Comparison of ENCODE assay signal across 21 mouse cellular contexts in the genomic region with DNA sequence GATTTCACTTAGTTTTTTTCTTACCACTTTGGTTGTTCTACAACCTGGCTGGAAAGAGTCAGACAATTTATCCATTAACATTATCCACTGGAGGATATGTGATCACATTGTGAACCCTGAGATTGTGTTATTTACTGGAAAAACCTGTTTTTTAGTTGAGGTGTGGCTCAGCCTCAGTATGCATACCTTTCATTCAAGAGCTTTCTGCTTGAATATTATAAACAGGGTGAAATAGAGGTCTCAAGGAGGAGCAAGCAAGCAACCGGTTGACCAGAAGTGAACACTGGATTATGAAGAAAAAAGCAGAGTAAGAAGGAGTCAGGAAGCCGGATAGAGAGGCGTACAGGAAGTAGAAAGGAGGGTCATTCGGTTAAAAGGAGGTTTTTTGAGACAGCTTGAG. TPM values are rescaled to one million over a fixed set of nuclear protein-coding genes. Genes with fewer than 3 reads are reported as not detected.
DNase-seq lines count a peak whose midpoint lies in the region; ATAC-seq and TF ChIP-seq lines count a peak whose summit lies in the region.
"Had no signal": no experiment of that assay in that cellular context is flagged by ENCODE, and none has a peak within 500 bp of the region (broad histone marks: within the 10 kb centered on the region; RNA-seq: fewer than 3 reads in every experiment).

No protein-coding gene starts in this region.

- peaks cover 6% of the 10 kb centered on the region for H3K4me1 ChIP-seq in embryonic facial prominence, embryonic 11.5 days (ENCODE audit: control insufficient read depth, insufficient read depth, low read length)
- H3K4me1 ChIP-seq in embryonic facial prominence, embryonic 10.5 days = peaks cover 22% of the 10 kb centered on the region
- H3K4me1 ChIP-seq in stomach, embryonic 15.5 days = peaks cover 16% of the 10 kb centered on the region; the same call in 1 of the 2 replicates
- no peaks in the 10 kb centered on the region for H3K4me1 ChIP-seq in stomach, postnatal 0 days (replicated peaks; ENCODE audit: control insufficient read depth, insufficient read depth)
- peaks cover 9% of the 10 kb centered on the region; the same call in 1 of the 2 replicates for H3K4me1 ChIP-seq in stomach, embryonic 16.5 days (ENCODE audit: control insufficient read depth, insufficient read depth, low read length)
- peaks cover 15% of the 10 kb centered on the region for H3K4me1 ChIP-seq in forebrain, embryonic 16.5 days (replicated peaks; ENCODE audit: control insufficient read depth, insufficient read depth, low read length)

- TF ChIP-seq EP300 in stomach, postnatal 0 days (optimal IDR thresholded peaks at IDR 0.05) = no peak

- TF ChIP-seq CTCF in layer of hippocampus, adult 2 months (conservative IDR thresholded peaks at IDR 0.05) = no peak
- TF ChIP-seq CTCF in stomach, postnatal 0 days (IDR thresholded peaks at IDR 0.05; ENCODE audit: low read depth) = no peak

- no peak for ATAC-seq in embryonic facial prominence, embryonic 11.5 days (replicated peaks; ENCODE audit: insufficient number of reproducible peaks, low FRiP score, low TSS enrichment, low read depth)
- ATAC-seq in stomach, embryonic 15.5 days (ENCODE audit: insufficient read depth, low FRiP score, low read depth) = no peak
- ATAC-seq in stomach, postnatal 0 days (ENCODE audit: low FRiP score, low TSS enrichment) = no peak
- ATAC-seq in stomach, embryonic 16.5 days (ENCODE audit: insufficient read depth, low FRiP score) = peak; percentile 31; the same call in 1 of the 2 replicates
- ATAC-seq in forebrain, embryonic 16.5 days = no peak
- ATAC-seq: forebrain, embryonic 14.5 days had no signal

- H3K9me3 ChIP-seq in embryonic facial prominence, embryonic 11.5 days (replicated peaks; ENCODE audit: control insufficient read depth, low read length) = no peaks in the 10 kb centered on the region
- H3K9me3 ChIP-seq in embryonic facial prominence, embryonic 10.5 days = no peaks in the 10 kb centered on the region
- H3K9me3 ChIP-seq in stomach, embryonic 15.5 days = no peaks in the 10 kb centered on the region
- H3K9me3 ChIP-seq in stomach, postnatal 0 days (ENCODE audit: control insufficient read depth, low read length) = no peaks in the 10 kb centered on the region
- no peaks in the 10 kb centered on the region for H3K9me3 ChIP-seq in stomach, embryonic 16.5 days (replicated peaks; ENCODE audit: control insufficient read depth, low read length)
- H3K9me3 ChIP-seq in forebrain, embryonic 16.5 days (ENCODE audit: control insufficient read depth, low read length) = no peaks in the 10 kb centered on the region
- H3K9me3 ChIP-seq: heart, embryonic 15.5 days; hindbrain, embryonic 15.5 days; limb, embryonic 10.5 days; neural tube, embryonic 15.5 days had no signal

- no peaks in the 10 kb centered on the region for H3K27me3 ChIP-seq in embryonic facial prominence, embryonic 11.5 days (ENCODE audit: control insufficient read depth, insufficient read depth, low read length)
- H3K27me3 ChIP-seq in embryonic facial prominence, embryonic 10.5 days (replicated peaks; ENCODE audit: low read depth, poor library complexity, severe bottlenecking) = no peaks in the 10 kb centered on the region
- H3K27me3 ChIP-seq in stomach, embryonic 15.5 days (replicated peaks) = no peaks in the 10 kb centered on the region
- H3K27me3 ChIP-seq in stomach, postnatal 0 days (ENCODE audit: control insufficient read depth, insufficient read depth, low read length) = no peaks in the 10 kb centered on the region
- no peaks in the 10 kb centered on the region for H3K27me3 ChIP-seq in stomach, embryonic 16.5 days (ENCODE audit: control insufficient read depth, insufficient read depth, low read length)
- H3K27me3 ChIP-seq in forebrain, embryonic 16.5 days (replicated peaks; ENCODE audit: control insufficient read depth, insufficient read depth, low read length) = no peaks in the 10 kb centered on the region
- H3K27me3 ChIP-seq: heart, embryonic 15.5 days; hindbrain, embryonic 15.5 days; neural tube, embryonic 15.5 days had no signal

- H3K4me3 ChIP-seq in embryonic facial prominence, embryonic 11.5 days (ENCODE audit: low read depth, low read length) = no peak overlapping the region
- no peak overlapping the region for H3K4me3 ChIP-seq in embryonic facial prominence, embryonic 10.5 days
- no peak overlapping the region for H3K4me3 ChIP-seq in layer of hippocampus, adult 2 months
- no peak overlapping the region for H3K4me3 ChIP-seq in stomach, embryonic 15.5 days (replicated peaks)
- H3K4me3 ChIP-seq in stomach, postnatal 0 days (ENCODE audit: low read depth, low read length) = no peak overlapping the region
- H3K4me3 ChIP-seq in stomach, embryonic 16.5 days (replicated peaks; ENCODE audit: low read length) = no peak overlapping the region
- H3K4me3 ChIP-seq in forebrain, embryonic 16.5 days (replicated peaks; ENCODE audit: low read length) = no peak overlapping the region
- H3K4me3 ChIP-seq: heart, embryonic 15.5 days; hindbrain, embryonic 15.5 days; limb, embryonic 10.5 days; neural tube, embryonic 15.5 days had no signal

- no peak overlapping the region for H3K9ac ChIP-seq in embryonic facial prominence, embryonic 11.5 days (replicated peaks; ENCODE audit: low read length)
- H3K9ac ChIP-seq in stomach, embryonic 15.5 days = no peak overlapping the region
- no peak overlapping the region for H3K9ac ChIP-seq in stomach, postnatal 0 days (ENCODE audit: low read length)
- no peak overlapping the region for H3K9ac ChIP-seq in stomach, embryonic 16.5 days (ENCODE audit: low read length)
- no peak overlapping the region for H3K9ac ChIP-seq in forebrain, embryonic 16.5 days (replicated peaks; ENCODE audit: low read depth, low read length)
- H3K9ac ChIP-seq: heart, embryonic 15.5 days; hindbrain, embryonic 15.5 days; lung, embryonic 14.5 days; neural tube, embryonic 15.5 days had no signal

- no peaks in the 10 kb centered on the region for H3K36me3 ChIP-seq in embryonic facial prominence, embryonic 11.5 days (replicated peaks; ENCODE audit: control insufficient read depth, insufficient read depth, low read depth, low read length)
- peaks cover 36% of the 10 kb centered on the region for H3K36me3 ChIP-seq in embryonic facial prominence, embryonic 10.5 days (replicated peaks)
- 0 out of 2 replicates have a peak, but pooled peaks cover 3% of the 10 kb centered on the region for H3K36me3 ChIP-seq in stomach, embryonic 15.5 days
- no peaks in the 10 kb centered on the region for H3K36me3 ChIP-seq in stomach, postnatal 0 days (ENCODE audit: control insufficient read depth, insufficient read depth, low read length)
- H3K36me3 ChIP-seq in stomach, embryonic 16.5 days (ENCODE audit: control insufficient read depth, insufficient read depth, low read length) = no peaks in the 10 kb centered on the region; the same call in 1 of the 2 replicates
- H3K36me3 ChIP-seq in forebrain, embryonic 16.5 days (ENCODE audit: control insufficient read depth, insufficient read depth) = no peaks in the 10 kb centered on the region
- H3K36me3 ChIP-seq: heart, embryonic 15.5 days; neural tube, embryonic 15.5 days had no signal

- H3K4me2 ChIP-seq in embryonic facial prominence, embryonic 11.5 days (ENCODE audit: low read depth, low read length) = no peak overlapping the region
- H3K4me2 ChIP-seq in stomach, embryonic 15.5 days = 0 out of 2 replicates have a peak overlapping the region, but pooled peaks have one; percentile 9
- no peak overlapping the region for H3K4me2 ChIP-seq in stomach, postnatal 0 days (replicated peaks; ENCODE audit: low read depth)
- peak overlapping the region; percentile 1; the same call in 1 of the 2 replicates for H3K4me2 ChIP-seq in stomach, embryonic 16.5 days (ENCODE audit: low read depth, low read length)
- no peak overlapping the region for H3K4me2 ChIP-seq in forebrain, embryonic 16.5 days (ENCODE audit: low read length)
- H3K4me2 ChIP-seq: heart, embryonic 15.5 days; hindbrain, embryonic 15.5 days; lung, embryonic 14.5 days; midbrain, embryonic 11.5 days; neural tube, embryonic 15.5 days had no signal

- peak; percentile 17 for DNase-seq in embryonic facial prominence, embryonic 11.5 days (ENCODE audit: low spot score)
- DNase-seq in embryonic facial prominence, embryonic 10.5 days (ENCODE audit: low spot score) = no peak
- DNase-seq in layer of hippocampus, adult 2 months (ENCODE audit: low spot score in 2 of 2) = no peak
- DNase-seq in layer of hippocampus, postnatal 10 days (ENCODE audit: low spot score in 2 of 2) = no peak
- DNase-seq in stomach, postnatal 0 days (ENCODE audit: low spot score) = no peak
- DNase-seq: cerebellum, adult 11 months; cerebellum, adult 9-11 months; heart, postnatal 4 days; kidney, adult 2 months; liver; lung, embryonic 14.5 days; thymus, postnatal 36 days had no signal

- no peak overlapping the region for H3K27ac ChIP-seq in embryonic facial prominence, embryonic 11.5 days (replicated peaks; ENCODE audit: low read depth, low read length)
- H3K27ac ChIP-seq in embryonic facial prominence, embryonic 10.5 days (replicated peaks) = no peak overlapping the region
- 0 out of 2 replicates have a peak overlapping the region, but pooled peaks have one; percentile 56 for H3K27ac ChIP-seq in layer of hippocampus, adult 2 months
- H3K27ac ChIP-seq in stomach, embryonic 15.5 days = peak overlapping the region; percentile 62; the same call in 1 of the 2 replicates
- H3K27ac ChIP-seq in stomach, postnatal 0 days (replicated peaks) = no peak overlapping the region
- H3K27ac ChIP-seq in stomach, embryonic 16.5 days (ENCODE audit: low read length) = peak overlapping the region; percentile 43; the same call in 1 of the 2 replicates
- H3K27ac ChIP-seq in forebrain, embryonic 16.5 days (ENCODE audit: low read length) = no peak overlapping the region
- H3K27ac ChIP-seq: heart, embryonic 15.5 days; hindbrain, embryonic 15.5 days; limb, embryonic 10.5 days; neural tube, embryonic 15.5 days had no signal

- 61% methylated on average over 4 of the region's 4 CpGs for WGBS in embryonic facial prominence, embryonic 11.5 days
- WGBS in embryonic facial prominence, embryonic 10.5 days = 69% methylated on average over 4 of the region's 4 CpGs
- 59% methylated on average over 4 of the region's 4 CpGs for WGBS in stomach, embryonic 15.5 days
- WGBS in stomach, postnatal 0 days = 56% methylated on average over 4 of the region's 4 CpGs
- WGBS in stomach, embryonic 16.5 days = 58% methylated on average over 4 of the region's 4 CpGs
- 82% methylated on average over 4 of the region's 4 CpGs for WGBS in forebrain, embryonic 16.5 days

RNA-seq across cellular contexts. Expression of gene Nr2c1, which starts 3.7 kb away (rescaled TPM):
- polyA plus RNA-seq in embryonic facial prominence, embryonic 11.5 days (2014; fragmentation: Nextera tagmentation; extraction: Ambion mirVana) = 13.2 and 13.6 TPM in 2 replicates
- 12.1 and 12.8 TPM in 2 replicates for polyA plus RNA-seq in embryonic facial prominence, embryonic 10.5 days (2016; fragmentation: Nextera tagmentation; extraction: Ambion mirVana)
- 10 to 100 TPM in 1 of 2 experiments, 1 to 10 TPM in 1; 8.9 to 10.1 TPM for total RNA-seq in layer of hippocampus, adult 2 months (2021)
- 1 to 10 TPM; 7.3 to 7.8 TPM for total RNA-seq in layer of hippocampus, postnatal 10 days (2021)
- polyA plus RNA-seq in stomach, embryonic 15.5 days (2015; fragmentation: Nextera tagmentation; extraction: Ambion mirVana) = 8.7 and 10.3 TPM in 2 replicates
- polyA plus RNA-seq in stomach, postnatal 0 days (2015; fragmentation: Nextera tagmentation; extraction: Ambion mirVana) = 4.0 and 4.3 TPM in 2 replicates
- polyA plus RNA-seq in stomach, embryonic 16.5 days (2015; fragmentation: Nextera tagmentation; extraction: Ambion mirVana) = 9.9 and 11.0 TPM in 2 replicates
- polyA plus RNA-seq in forebrain, embryonic 16.5 days (2015; fragmentation: Nextera tagmentation; extraction: Ambion mirVana) = 7.9 and 8.8 TPM in 2 replicates

RNA-seq across cellular contexts. Expression of gene Ndufa12, which starts 47.0 kb away (rescaled TPM):
- polyA plus RNA-seq in embryonic facial prominence, embryonic 11.5 days (2014; fragmentation: Nextera tagmentation; extraction: Ambion mirVana) = 477 and 485 TPM in 2 replicates
- polyA plus RNA-seq in embryonic facial prominence, embryonic 10.5 days (2016; fragmentation: Nextera tagmentation; extraction: Ambion mirVana) = 539 and 546 TPM in 2 replicates
- total RNA-seq in layer of hippocampus, adult 2 months (2021) = 100 to 1,000 TPM; 249 to 253 TPM
- 100 to 1,000 TPM; 209 to 246 TPM for total RNA-seq in layer of hippocampus, postnatal 10 days (2021)
- polyA plus RNA-seq in stomach, embryonic 15.5 days (2015; fragmentation: Nextera tagmentation; extraction: Ambion mirVana) = 350 and 457 TPM in 2 replicates
- polyA plus RNA-seq in stomach, postnatal 0 days (2015; fragmentation: Nextera tagmentation; extraction: Ambion mirVana) = 409 and 448 TPM in 2 replicates
- 305 and 331 TPM in 2 replicates for polyA plus RNA-seq in stomach, embryonic 16.5 days (2015; fragmentation: Nextera tagmentation; extraction: Ambion mirVana)
- 273 and 291 TPM in 2 replicates for polyA plus RNA-seq in forebrain, embryonic 16.5 days (2015; fragmentation: Nextera tagmentation; extraction: Ambion mirVana)

Comparison
In these comparisons a context has a peak if more than half of its experiments do, and no peak if none do; other contexts are left out.
1. H3K27ac ChIP-seq: peak in layer of hippocampus, adult 2 months (single experiment), stomach, embryonic 15.5 days (single experiment) and stomach, embryonic 16.5 days (single experiment); none in embryonic facial prominence, embryonic 11.5 days (single experiment), embryonic facial prominence, embryonic 10.5 days (single experiment), stomach, postnatal 0 days (single experiment) and forebrain, embryonic 16.5 days (single experiment).
2. H3K4me2 ChIP-seq: peak in stomach, embryonic 15.5 days (single experiment) and stomach, embryonic 16.5 days (single experiment); none in embryonic facial prominence, embryonic 11.5 days (single experiment), stomach, postnatal 0 days (single experiment) and forebrain, embryonic 16.5 days (single experiment).